ENCODE assay signal across 7 mouse cellular contexts in the genomic region with DNA sequence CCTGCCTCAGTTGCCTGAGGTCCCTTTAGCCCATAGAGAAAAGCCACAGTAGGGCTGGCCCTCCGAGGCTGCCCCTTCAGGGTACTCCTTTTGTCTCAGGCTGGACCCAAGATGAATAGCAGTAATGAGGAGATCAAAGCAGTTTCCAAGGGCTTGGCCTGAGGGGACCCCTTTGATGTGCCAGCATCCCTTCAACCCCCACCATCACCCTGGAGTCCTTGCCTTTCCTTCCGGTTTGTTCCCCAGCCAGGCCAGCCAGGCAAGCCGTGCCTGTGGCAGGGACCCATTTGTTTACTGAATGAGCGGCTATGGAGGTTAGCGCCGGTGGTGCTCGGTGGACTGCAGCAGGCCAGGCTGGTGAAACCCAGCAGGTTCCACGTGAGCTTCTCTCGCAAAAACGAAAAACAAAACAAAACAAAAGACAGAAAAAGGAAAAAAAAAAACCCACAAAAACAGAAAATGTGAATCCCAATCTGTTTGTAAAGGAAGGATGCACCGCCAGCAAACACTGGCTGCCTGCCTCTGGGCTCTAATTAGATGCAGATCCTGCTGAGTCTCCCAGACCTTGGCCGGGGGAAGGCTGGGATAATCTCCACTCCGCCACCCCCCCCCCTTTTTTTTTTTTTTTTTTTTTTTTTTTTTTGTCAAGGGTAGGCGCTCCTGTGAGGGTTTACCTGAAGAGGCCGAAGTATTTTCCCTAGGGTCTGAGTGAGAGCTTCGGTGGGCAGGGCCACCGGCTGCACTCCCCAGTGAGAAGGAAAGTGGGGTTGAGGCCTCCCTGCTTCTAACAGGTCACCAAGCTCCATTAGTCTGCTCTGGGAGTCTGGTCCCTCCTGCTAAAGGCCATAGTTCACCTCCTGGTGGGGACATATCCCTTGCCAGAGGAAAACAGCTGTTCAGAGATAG.
DNase-seq lines count a peak whose midpoint lies in the region; ATAC-seq lines count a peak whose summit lies in the region.

No protein-coding gene starts in this region.

- no peaks in the 10 kb centered on the region for H3K9me3 ChIP-seq in kidney, embryonic 16.5 days (ENCODE audit: low read length)

- no peak for ATAC-seq in kidney, embryonic 16.5 days (ENCODE audit: low FRiP score, low TSS enrichment)

- H3K27ac ChIP-seq in kidney, embryonic 16.5 days (ENCODE audit: low read length), result no peak overlapping the region

- no peaks in the 10 kb centered on the region for H3K4me1 ChIP-seq in kidney, embryonic 16.5 days (ENCODE audit: insufficient read depth, low read length)

- peak; percentile 14 for DNase-seq in kidney, postnatal 14 days
- peak; percentile 49 for DNase-seq in ZHBTc4 (ENCODE audit: low read depth, low spot score)
- DNase-seq in embryo, embryonic 9.5 days (ENCODE audit: extremely low spot score), result peak; percentile 39
- DNase-seq in lung, postnatal 4 days, result peak; percentile 19 to 52
- no peak for DNase-seq in B cell, adult 2 months
- DNase-seq in thymus, postnatal 14 days, result no peak

- no peaks in the 10 kb centered on the region for H3K36me3 ChIP-seq in kidney, embryonic 16.5 days (ENCODE audit: insufficient read depth, low read length)

- no peak overlapping the region for H3K4me3 ChIP-seq in kidney, embryonic 16.5 days (ENCODE audit: low read length)

- H3K4me2 ChIP-seq in kidney, embryonic 16.5 days (replicated peaks; ENCODE audit: low read depth, low read length), result no peak overlapping the region

- 19% methylated on average over 17 of the region's 17 CpGs for WGBS in kidney, embryonic 16.5 days

- peaks cover 31% of the 10 kb centered on the region; the same call in 1 of the 2 replicates for H3K27me3 ChIP-seq in kidney, embryonic 16.5 days (ENCODE audit: insufficient read depth, low read length)

- no peak overlapping the region for H3K9ac ChIP-seq in kidney, embryonic 16.5 days (replicated peaks; ENCODE audit: low read length)

Comparison
In these comparisons a context has a peak if more than half of its experiments do, and no peak if none do; other contexts are left out.
1. DNase-seq: peak in kidney, postnatal 14 days (single experiment), ZHBTc4 (single experiment), embryo, embryonic 9.5 days (single experiment) and lung, postnatal 4 days (2 of 2); none in B cell, adult 2 months (0 of 2) and thymus, postnatal 14 days (single experiment).